Mouse (Mus musculus): Measurements from ENCODE around the gene Lipc. TPM values are rescaled to one million over a fixed set of nuclear protein-coding genes. Genes with fewer than 3 reads are reported as not detected.
"Not testable (repeated sequence)": the region's sequence is repeated elsewhere in the genome, so short reads cannot be mapped to it uniquely, and the experiment has no call there.

Gene Lipc
- polyA plus RNA-seq, 1 experiment from 2014 or later: not detected

DNA sequence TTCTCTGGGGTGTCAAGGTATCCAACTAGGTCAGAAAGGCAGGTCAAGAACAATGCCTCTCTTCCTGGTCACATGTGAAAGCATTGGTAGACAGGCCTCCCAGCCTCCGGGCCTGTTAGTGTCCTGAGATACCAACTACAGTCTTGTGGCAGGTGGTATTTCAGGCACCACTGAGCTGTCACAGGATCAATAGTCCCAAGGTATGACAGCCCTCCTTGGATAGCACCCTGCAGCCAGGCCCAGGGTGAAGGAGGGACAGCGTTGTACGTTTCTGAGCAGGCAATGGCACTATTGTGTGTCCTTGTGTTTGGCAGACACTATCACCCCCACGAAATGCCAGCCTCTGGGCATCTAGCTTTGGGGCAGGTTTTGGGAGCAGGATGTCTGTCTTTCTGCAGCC, 77.0 kb downstream of the Lipc start:
- no peak for ATAC-seq (ENCODE audit: low FRiP score, low read depth)
- H3K9ac ChIP-seq: no peak overlapping the region
- no peaks in the 10 kb centered on the region for H3K9me3 ChIP-seq
- no peaks in the 10 kb centered on the region for H3K4me1 ChIP-seq (replicated peaks)
- H3K27ac ChIP-seq (replicated peaks): no peak overlapping the region
- WGBS: 83% methylated on average over 4 of the region's 4 CpGs
- no peak overlapping the region for H3K4me3 ChIP-seq
- no peak overlapping the region for H3K4me2 ChIP-seq
- H3K36me3 ChIP-seq: no peaks in the 10 kb centered on the region
- no peaks in the 10 kb centered on the region for H3K27me3 ChIP-seq

DNA sequence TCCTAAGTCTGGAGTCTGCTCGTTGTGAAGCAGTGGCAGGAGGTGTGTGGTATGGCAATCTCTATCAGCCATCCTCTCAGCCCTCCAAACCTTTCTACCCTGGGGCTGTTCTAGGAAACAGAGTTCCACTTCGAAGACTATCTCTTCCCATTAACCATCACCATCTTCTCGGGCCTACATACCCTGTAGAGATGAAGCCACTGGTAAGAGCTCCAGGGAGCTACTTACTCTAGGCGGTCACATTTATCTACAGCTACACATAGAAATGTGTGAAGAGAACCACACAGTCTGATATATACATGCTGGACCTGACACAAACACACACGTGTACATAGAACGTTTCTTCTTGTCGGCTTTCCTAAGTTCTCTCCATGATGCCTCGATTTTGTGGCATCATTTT, 79.4 kb downstream of the Lipc start:
- ATAC-seq (ENCODE audit: low FRiP score, low read depth): no peak
- no peak overlapping the region for H3K27ac ChIP-seq (replicated peaks)
- no peaks in the 10 kb centered on the region for H3K9me3 ChIP-seq
- H3K4me2 ChIP-seq: no peak overlapping the region
- no peak overlapping the region for H3K4me3 ChIP-seq
- no peaks in the 10 kb centered on the region for H3K36me3 ChIP-seq
- H3K4me1 ChIP-seq (replicated peaks): no peaks in the 10 kb centered on the region
- no peaks in the 10 kb centered on the region for H3K27me3 ChIP-seq
- 87% methylated on average over 8 of the region's 8 CpGs for WGBS
- H3K9ac ChIP-seq: no peak overlapping the region

DNA sequence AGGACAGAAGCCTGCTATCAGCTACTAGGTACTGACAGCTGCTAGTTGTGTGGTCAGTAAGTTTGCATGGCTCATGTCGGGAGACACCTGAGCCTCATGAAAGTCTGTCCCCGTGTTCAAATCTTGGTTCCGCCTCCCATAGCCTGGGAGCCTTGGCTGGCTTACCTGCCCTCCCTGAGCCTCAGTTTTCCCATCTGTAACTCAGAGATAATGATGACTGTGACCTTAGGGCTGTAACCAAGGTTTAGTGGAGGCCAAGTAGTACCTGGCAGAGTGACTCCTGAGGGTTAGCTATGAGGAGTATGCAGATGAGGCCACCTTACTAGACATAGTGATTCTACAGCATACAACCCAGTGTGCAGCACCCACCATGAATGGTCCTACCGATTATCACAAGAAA, 81.7 kb downstream of the Lipc start:
- 93% methylated on average over 4 of the region's 4 CpGs for WGBS
- H3K4me3 ChIP-seq: no peak overlapping the region

DNA sequence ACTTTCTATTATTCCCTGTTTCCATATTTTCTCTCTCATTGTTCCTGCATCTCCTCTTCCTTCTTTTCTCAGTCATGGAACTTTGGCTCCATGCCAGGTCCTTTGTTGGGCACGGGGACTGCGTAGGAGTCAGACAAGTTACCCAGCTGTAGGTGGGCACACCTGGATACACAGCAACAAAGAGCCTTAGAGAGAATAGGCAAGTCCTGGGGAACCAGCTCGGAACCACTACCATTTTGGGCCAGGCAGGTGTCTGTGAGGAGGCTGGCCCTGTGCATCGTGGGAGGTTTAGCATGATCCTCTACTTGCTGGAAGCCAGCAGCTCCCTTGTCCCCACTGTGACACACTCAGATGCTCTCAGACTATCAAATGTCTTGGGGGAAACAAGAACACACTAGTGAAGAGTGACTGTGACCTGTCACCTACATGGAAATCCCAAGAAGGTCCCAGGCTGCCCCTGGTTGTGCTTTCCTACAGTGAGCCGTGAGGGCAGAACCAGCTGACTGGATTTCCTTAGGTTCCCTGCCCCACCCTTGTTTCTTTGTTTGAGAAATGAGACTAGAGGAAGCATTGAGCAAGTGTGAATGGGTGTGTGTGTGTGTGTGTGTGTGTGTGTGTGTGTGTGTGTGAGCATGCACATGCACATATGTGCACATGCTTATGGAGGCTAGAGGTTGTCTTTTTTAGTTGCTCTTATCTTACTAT, 82.7 kb downstream of the Lipc start:
- ATAC-seq (ENCODE audit: low FRiP score, low read depth): no peak
- Histone ChIP-seq H3K9ac (no peak overlapping the region), H3K4me3 (no peak overlapping the region), H3K27ac (replicated peaks) (no peak overlapping the region), H3K9me3 (no peaks in the 10 kb centered on the region), H3K36me3 (no peaks in the 10 kb centered on the region), H3K4me2 (no peak overlapping the region), H3K4me1 (replicated peaks) (no peaks in the 10 kb centered on the region), H3K27me3 (no peaks in the 10 kb centered on the region)
- 76% methylated on average over 5 of the region's 5 CpGs for WGBS

More for the DNA sequence above, 81.7 kb downstream of the Lipc start:
- Histone ChIP-seq H3K27me3 (no peaks in the 10 kb centered on the region), H3K4me2 (no peak overlapping the region), H3K9ac (no peak overlapping the region), H3K4me1 (replicated peaks) (no peaks in the 10 kb centered on the region), H3K9me3 (no peaks in the 10 kb centered on the region), H3K27ac (replicated peaks) (no peak overlapping the region), H3K36me3 (no peaks in the 10 kb centered on the region)
- no peak for ATAC-seq (ENCODE audit: low FRiP score, low read depth)

DNA sequence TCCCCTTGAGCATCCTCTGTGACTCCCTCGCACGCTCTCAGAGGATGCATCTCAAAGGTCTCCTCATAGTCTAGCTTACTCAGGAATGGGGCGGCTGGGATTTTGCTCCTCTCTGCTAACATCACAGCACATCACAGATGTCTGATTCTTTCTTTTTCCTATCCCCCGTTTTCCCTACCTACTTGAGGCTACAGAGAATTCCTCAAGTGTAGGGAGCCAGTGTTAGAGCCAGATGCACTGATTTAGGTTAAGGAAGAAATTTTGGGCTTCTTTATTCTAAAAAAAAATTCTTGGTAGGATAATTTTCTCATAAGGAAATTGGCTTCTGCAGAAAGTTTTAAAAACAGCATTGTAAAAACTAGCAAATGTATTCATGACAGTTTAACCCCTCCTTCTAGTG, 84.6 kb downstream of the Lipc start:
- Histone ChIP-seq H3K36me3 (no peaks in the 10 kb centered on the region), H3K4me1 (replicated peaks) (peaks cover 9% of the 10 kb centered on the region; the same call in 1 of the 2 replicates), H3K4me3 (no peak overlapping the region), H3K9ac (no peak overlapping the region), H3K9me3 (no peaks in the 10 kb centered on the region), H3K4me2 (no peak overlapping the region), H3K27ac (replicated peaks) (no peak overlapping the region), H3K27me3 (no peaks in the 10 kb centered on the region)
- ATAC-seq (ENCODE audit: low FRiP score, low read depth): no peak
- WGBS: 89% methylated on average over 4 of the region's 4 CpGs

DNA sequence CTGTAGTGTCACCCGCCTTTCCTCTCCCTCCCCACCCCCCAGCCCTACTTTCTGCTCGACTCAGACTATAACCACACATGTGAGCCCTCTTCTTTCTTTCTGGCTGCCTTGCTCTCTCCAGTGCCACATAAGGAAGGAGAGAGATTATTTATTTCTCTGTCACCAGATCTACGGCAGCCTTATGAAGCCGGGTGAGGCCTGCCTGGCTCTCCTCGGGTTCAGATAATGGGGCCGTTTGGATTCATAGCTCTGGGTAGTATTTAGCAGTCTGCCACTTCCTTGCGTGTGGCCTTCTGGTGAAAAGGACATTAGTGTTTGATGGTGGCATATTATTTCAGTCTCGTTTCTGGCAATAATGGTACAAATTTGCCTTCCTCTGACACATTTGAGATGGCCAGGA, 88.0 kb downstream of the Lipc start:
- WGBS: 54% methylated on average over 8 of the region's 8 CpGs
- Histone ChIP-seq H3K27ac (replicated peaks) (no peak overlapping the region), H3K4me1 (replicated peaks) (peaks cover 9% of the 10 kb centered on the region; the same call in 1 of the 2 replicates), H3K9me3 (no peaks in the 10 kb centered on the region), H3K4me3 (no peak overlapping the region), H3K36me3 (no peaks in the 10 kb centered on the region), H3K9ac (no peak overlapping the region), H3K27me3 (no peaks in the 10 kb centered on the region), H3K4me2 (no peak overlapping the region)
- ATAC-seq (ENCODE audit: low FRiP score, low read depth): no peak

DNA sequence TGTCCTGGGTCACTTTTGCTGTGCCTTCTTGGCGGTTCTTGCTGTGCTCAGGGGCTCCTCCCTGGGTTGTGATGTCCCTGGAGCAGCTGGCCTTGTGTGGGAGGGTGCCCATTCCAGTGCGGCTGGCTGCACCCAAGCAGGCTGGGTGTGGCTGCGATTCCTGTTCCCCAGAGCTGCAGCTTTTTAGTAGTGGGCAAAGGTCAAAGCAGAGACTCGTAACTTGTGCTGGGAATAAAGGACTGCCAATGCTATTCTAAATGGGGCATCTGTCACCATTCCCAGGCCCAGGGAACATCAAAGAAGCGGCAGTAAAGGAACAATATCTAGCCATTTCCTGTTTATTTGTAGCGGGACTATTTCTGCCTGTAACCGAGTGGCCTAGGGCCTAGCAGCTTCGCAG, 88.7 kb downstream of the Lipc start:
- H3K4me2 ChIP-seq: no peak overlapping the region
- 18% methylated on average over 8 of the region's 8 CpGs for WGBS
- no peaks in the 10 kb centered on the region for H3K9me3 ChIP-seq
- peak overlapping the region; percentile 39; the same call in 1 of the 2 replicates for H3K27ac ChIP-seq (replicated peaks)
- peaks cover 9% of the 10 kb centered on the region; the same call in 1 of the 2 replicates for H3K4me1 ChIP-seq (replicated peaks)
- no peak for ATAC-seq (ENCODE audit: low FRiP score, low read depth)
- no peaks in the 10 kb centered on the region for H3K36me3 ChIP-seq
- no peak overlapping the region for H3K4me3 ChIP-seq
- no peaks in the 10 kb centered on the region for H3K27me3 ChIP-seq
- no peak overlapping the region for H3K9ac ChIP-seq

DNA sequence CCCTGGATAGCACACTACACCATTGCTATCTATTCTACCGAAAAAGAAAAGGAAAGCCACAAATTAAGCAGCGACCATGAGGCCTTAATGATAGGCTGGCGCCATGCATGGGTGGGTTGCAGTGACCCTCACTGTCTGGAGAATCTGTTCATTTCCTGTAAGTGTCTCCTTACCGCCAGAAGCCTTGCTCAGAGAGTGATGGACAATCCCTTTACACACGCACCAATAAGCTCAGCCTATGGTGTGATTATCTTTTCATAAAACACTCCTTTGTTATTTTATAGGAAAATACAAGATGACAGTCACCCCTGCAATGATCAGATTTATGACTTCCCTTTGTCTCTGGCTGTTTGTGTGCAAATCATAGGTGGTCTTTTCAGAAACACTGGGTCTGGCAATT, 92.8 kb downstream of the Lipc start:
- 54% methylated on average over 5 of the region's 5 CpGs for WGBS
- no peak overlapping the region for H3K4me3 ChIP-seq

DNA sequence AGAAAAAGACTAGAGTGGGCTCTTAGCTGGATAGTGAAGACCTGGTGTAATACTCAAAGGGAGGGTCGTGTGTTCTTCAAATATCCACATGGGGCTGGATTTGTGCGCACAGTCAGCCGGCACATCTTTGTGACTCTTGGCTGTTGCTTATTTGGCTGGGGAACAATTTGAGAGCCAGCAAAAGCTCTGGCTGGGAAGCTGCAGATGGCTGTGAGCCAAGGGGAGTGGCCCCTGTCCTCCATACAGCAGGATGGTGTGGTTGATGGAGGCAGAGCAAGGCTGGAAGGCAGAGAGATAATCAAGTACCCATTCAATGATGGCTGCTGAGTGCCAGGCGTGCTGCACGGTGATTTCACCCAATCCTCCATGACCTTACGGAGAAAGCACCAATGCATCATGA, 96.2 kb downstream of the Lipc start:
- WGBS: 61% methylated on average over 6 of the region's 6 CpGs
- Histone ChIP-seq H3K9me3 (no peaks in the 10 kb centered on the region), H3K4me3 (no peak overlapping the region), H3K36me3 (no peaks in the 10 kb centered on the region), H3K27me3 (no peaks in the 10 kb centered on the region), H3K4me1 (replicated peaks) (peaks cover 16% of the 10 kb centered on the region), H3K9ac (no peak overlapping the region), H3K27ac (replicated peaks) (no peak overlapping the region), H3K4me2 (no peak overlapping the region)
- ATAC-seq (ENCODE audit: low FRiP score, low read depth): peak; percentile 47; the same call in 1 of the 2 replicates

More for the DNA sequence above, 92.8 kb downstream of the Lipc start:
- Histone ChIP-seq H3K4me1 (replicated peaks) (peaks cover 20% of the 10 kb centered on the region), H3K36me3 (no peaks in the 10 kb centered on the region), H3K9ac (no peak overlapping the region), H3K27me3 (no peaks in the 10 kb centered on the region), H3K4me2 (no peak overlapping the region), H3K9me3 (no peaks in the 10 kb centered on the region), H3K27ac (replicated peaks) (no peak overlapping the region)
- no peak; the same call in 1 of the 2 replicates for ATAC-seq (ENCODE audit: low FRiP score, low read depth)

DNA sequence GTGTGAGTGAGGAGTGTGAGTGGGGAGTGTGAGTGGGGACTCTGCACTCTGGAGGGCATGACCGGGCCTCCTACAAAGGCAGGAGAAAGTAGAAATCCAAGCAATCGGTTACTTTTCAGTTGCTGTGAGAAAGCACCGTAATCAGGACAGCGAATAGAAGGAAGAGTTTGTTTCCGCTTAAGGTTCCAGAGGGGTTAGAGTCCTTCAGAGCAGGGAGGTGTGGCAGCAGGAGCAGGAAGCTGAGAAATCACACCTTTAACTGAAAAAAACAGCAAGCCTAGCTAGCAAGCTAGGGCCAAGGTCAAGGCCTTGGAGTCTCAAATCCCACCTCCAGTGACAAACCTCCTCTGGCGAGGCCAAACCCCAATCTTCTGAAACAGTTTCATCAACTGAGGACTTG, 97.1 kb downstream of the Lipc start:
- 81% methylated on average over 6 of the region's 6 CpGs for WGBS

DNA sequence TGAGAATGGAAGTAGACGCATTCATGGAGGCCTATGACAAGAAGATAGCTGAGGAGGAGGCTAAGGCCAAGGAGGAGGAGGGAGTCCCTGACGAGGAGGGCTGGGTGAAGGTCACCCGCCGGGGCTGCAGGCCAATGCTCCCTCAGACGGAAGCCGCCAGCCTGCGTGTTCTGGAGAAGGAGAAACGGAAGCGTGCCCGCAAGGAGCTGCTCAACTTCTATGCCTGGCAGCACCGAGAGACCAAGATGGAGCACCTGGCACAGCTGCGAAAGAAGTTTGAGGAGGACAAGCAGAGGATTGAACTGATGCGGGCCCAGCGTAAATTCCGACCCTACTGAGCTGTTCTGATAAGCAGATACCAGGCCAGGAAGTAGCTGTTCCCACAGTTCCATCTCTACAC, 98.9 kb downstream of the Lipc start:
- H3K4me3 ChIP-seq; H3K36me3 ChIP-seq; H3K27me3 ChIP-seq; H3K27ac ChIP-seq (replicated peaks); H3K9ac ChIP-seq; H3K4me2 ChIP-seq; H3K9me3 ChIP-seq; ATAC-seq (ENCODE audit: low FRiP score, low read depth): not testable (repeated sequence)
- H3K4me1 ChIP-seq (replicated peaks): peaks cover 19% of the 10 kb centered on the region
- WGBS: 92% methylated on average over 15 of the region's 15 CpGs

More for the DNA sequence above, 97.1 kb downstream of the Lipc start:
- Histone ChIP-seq H3K27ac (replicated peaks) (no peak overlapping the region), H3K27me3 (no peaks in the 10 kb centered on the region), H3K9me3 (no peaks in the 10 kb centered on the region), H3K36me3 (no peaks in the 10 kb centered on the region), H3K4me3 (no peak overlapping the region), H3K9ac (no peak overlapping the region), H3K4me1 (replicated peaks) (peaks cover 16% of the 10 kb centered on the region), H3K4me2 (no peak overlapping the region)
- ATAC-seq (ENCODE audit: low FRiP score, low read depth): no peak

DNA sequence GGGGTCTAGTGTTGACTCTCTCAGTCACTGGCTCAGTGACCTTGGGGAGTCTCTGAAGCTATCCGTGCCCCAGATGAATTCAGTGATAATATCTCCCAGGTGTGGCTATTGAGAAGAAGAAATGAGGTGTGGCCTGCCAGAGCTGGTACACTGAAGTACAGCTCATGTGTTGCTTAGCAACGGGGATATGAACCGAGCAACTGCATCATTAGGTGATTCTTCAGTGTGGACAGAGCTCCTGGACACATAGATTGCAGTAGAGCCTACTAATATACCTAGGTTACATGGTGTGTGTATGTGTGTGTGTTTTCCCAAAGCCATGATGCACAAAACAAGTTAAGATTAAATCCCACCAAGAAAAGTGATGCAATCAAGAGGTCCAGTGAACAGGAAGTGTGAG, 100.5 kb downstream of the Lipc start:
- Histone ChIP-seq H3K36me3 (no peaks in the 10 kb centered on the region), H3K27me3 (no peaks in the 10 kb centered on the region), H3K4me2 (no peak overlapping the region), H3K27ac (replicated peaks) (peak overlapping the region; percentile 63), H3K9ac (no peak overlapping the region), H3K4me1 (replicated peaks) (peaks cover 19% of the 10 kb centered on the region), H3K9me3 (no peaks in the 10 kb centered on the region), H3K4me3 (no peak overlapping the region)
- whole genome bisulfite sequencing: 50% methylated on average over 3 of the region's 3 CpGs
- peak; percentile 73 for ATAC-seq (ENCODE audit: low FRiP score, low read depth)
